Mouse (Mus musculus) large intestine, adult 2 months (tissue): Measurements from ENCODE around the gene Bbof1. TPM values are rescaled to one million over a fixed set of nuclear protein-coding genes. Genes with fewer than 3 reads are reported as not detected.

Experiments
- DNase-seq: peaks from one replicate; pipeline ENCODE4 v3.0.0-alpha.2; 2012; ENCODE audit warnings: low read depth, low spot score
- WGBS: fragments of 180-500 bp; shearing (Covaris S2); methylation state at CpG from one replicate; pipeline ENCODE4 v1.1.7; 2018; 5-methylcytosine and 5-hydroxymethylcytosine counted together
- polyA plus RNA-seq: library from polyadenylated mRNA; depleted of rRNA; stranded (reverse); fragments of >200 nt; gene quantifications from 2 replicates; pipeline ENCODE4 v1.2.3, GENCODE M21; 2012; rRNA removed

The Bbof1 gene
- polyA plus RNA-seq, 1 experiment, result 0.04 TPM

GRCm38 (mm10) chr12:84451801-84452200 lies 42.9 kb downstream of the Bbof1 start:
- under 1% methylated on average over 11 of the region's 11 CpGs for WGBS
- DNase-seq, result no peak

GRCm38 (mm10) chr12:84456911-84457310 lies 48.0 kb downstream of the Bbof1 start:
- no peak for DNase-seq
- 89% methylated on average over 3 of the region's 3 CpGs for WGBS

- 75% methylated on average over 1 of the region's 1 CpGs for WGBS
- no peak for DNase-seq
Observed at GRCm38 (mm10) chr12:84459845-84460244, 51.0 kb downstream of the Bbof1 start.

- no peak for DNase-seq
- 89% methylated on average over 5 of the region's 5 CpGs for WGBS
Observed at GRCm38 (mm10) chr12:84461416-84461815, 52.5 kb downstream of the Bbof1 start.

GRCm38 (mm10) chr12:84462856-84463255 lies 54.0 kb downstream of the Bbof1 start:
- no peak for DNase-seq

GRCm38 (mm10) chr12:84468701-84469100 lies 59.8 kb downstream of the Bbof1 start:
- WGBS, result 0% methylated on average over 1 of the region's 1 CpGs
- DNase-seq, result no peak

More at GRCm38 (mm10) chr12:84462856-84463255, 54.0 kb downstream of the Bbof1 start:
- WGBS, result 89% methylated on average over 3 of the region's 3 CpGs

GRCm38 (mm10) chr12:84478937-84479336 lies 70.1 kb downstream of the Bbof1 start:
- 86% methylated on average over 7 of the region's 7 CpGs for WGBS
- DNase-seq, result no peak

GRCm38 (mm10) chr12:84481251-84481650 lies 72.4 kb downstream of the Bbof1 start:
- WGBS, result 69% methylated on average over 2 of the region's 2 CpGs
- no peak for DNase-seq

- WGBS, result 43% methylated on average over 14 of the region's 14 CpGs
- DNase-seq, result no peak
Observed at GRCm38 (mm10) chr12:84482778-84483585, 74.1 kb downstream of the Bbof1 start.

- DNase-seq, result no peak
- WGBS, result 21% methylated on average over 8 of the region's 8 CpGs
Observed at GRCm38 (mm10) chr12:84487324-84488056, 78.6 kb downstream of the Bbof1 start.

Other genes with a start within 250 kb of the Bbof1 start
- 9.1 and 15.3 TPM in 2 replicates for gene Elmsan1, start 190.2 kb upstream of the Bbof1 start, polyA plus RNA-seq
- 9.4 and 13.3 TPM in 2 replicates for gene Ptgr2, start 123.8 kb upstream of the Bbof1 start, polyA plus RNA-seq
- gene Zfp410, start 92.2 kb upstream of the Bbof1 start, polyA plus RNA-seq, result 29.4 and 35.1 TPM in 2 replicates
- 43.2 and 49.7 TPM in 2 replicates for gene Coq6, start 47.4 kb upstream of the Bbof1 start, polyA plus RNA-seq
- 0.62 and 0.64 TPM in 2 replicates for gene Fam161b, start 47.2 kb upstream of the Bbof1 start, polyA plus RNA-seq
- 16.7 and 33.8 TPM in 2 replicates for gene Entpd5, start within 50 bp of the Bbof1 start, polyA plus RNA-seq
- gene Rnf113a2, start 8.1 kb downstream of the Bbof1 start, polyA plus RNA-seq, result 4.2 and 4.7 TPM in 2 replicates
- 4.7 and 7.5 TPM in 2 replicates for gene Aldh6a1, start 41.9 kb downstream of the Bbof1 start, polyA plus RNA-seq
- 6.4 and 7.6 TPM in 2 replicates for gene Lin52, start 42.4 kb downstream of the Bbof1 start, polyA plus RNA-seq
- gene Vsx2, start 160.7 kb downstream of the Bbof1 start, polyA plus RNA-seq, result not detected in 2 replicates
- gene Abcd4, start 208.3 kb downstream of the Bbof1 start, polyA plus RNA-seq, result 29.0 and 49.4 TPM in 2 replicates
- gene Vrtn, start 231.9 kb downstream of the Bbof1 start, polyA plus RNA-seq, result not detected in 2 replicates